Comparison of ENCODE assay signal across 20 mouse cellular contexts in genomic region chr17:83593396-83593795, GRCm38 (mm10). TPM values are rescaled to one million over a fixed set of nuclear protein-coding genes. Genes with fewer than 3 reads are reported as not detected.
DNase-seq lines count a peak whose midpoint lies in the region; ATAC-seq and TF ChIP-seq lines count a peak whose summit lies in the region.
"Had no signal": no experiment of that assay in that cellular context is flagged by ENCODE, and none has a peak within 500 bp of the region (broad histone marks: within the 10 kb centered on the region; RNA-seq: fewer than 3 reads in every experiment).

No protein-coding gene starts in this region.

- peak; percentile 55 for DNase-seq in heart, adult 11 months
- DNase-seq in heart, postnatal 36 days: no peak
- DNase-seq in midbrain, postnatal 0 days (ENCODE audit: low spot score): peak; percentile 35
- no peak for DNase-seq in heart, adult 2 months
- DNase-seq: cerebellum, postnatal 36 days; gastrocnemius, postnatal 36 days; lung, postnatal 14 days; right cerebral cortex, postnatal 25 days; thymus, postnatal 36 days had no signal

- H3K9me3 ChIP-seq in midbrain, postnatal 0 days (ENCODE audit: low read length): no peaks in the 10 kb centered on the region
- no peaks in the 10 kb centered on the region for H3K9me3 ChIP-seq in midbrain, embryonic 15.5 days
- H3K9me3 ChIP-seq in forebrain, embryonic 15.5 days: no peaks in the 10 kb centered on the region
- H3K9me3 ChIP-seq: embryonic facial prominence, embryonic 13.5 days; heart, embryonic 15.5 days; limb, embryonic 12.5 days had no signal

- no peaks in the 10 kb centered on the region for H3K4me1 ChIP-seq in midbrain, postnatal 0 days (ENCODE audit: insufficient read depth, low read length)
- H3K4me1 ChIP-seq in midbrain, embryonic 15.5 days: no peaks in the 10 kb centered on the region
- no peaks in the 10 kb centered on the region for H3K4me1 ChIP-seq in forebrain, embryonic 15.5 days
- H3K4me1 ChIP-seq in heart, adult 2 months (ENCODE audit: control insufficient read depth, insufficient read depth, low read length): no peaks in the 10 kb centered on the region
- H3K4me1 ChIP-seq: heart, embryonic 15.5 days; hindbrain, embryonic 13.5 days; limb, embryonic 12.5 days; midbrain, embryonic 10.5 days had no signal

- TF ChIP-seq EP300 in heart, adult 2 months (IDR thresholded peaks at IDR 0.05; ENCODE audit: insufficient read depth, low read depth, low read length): no peak

- H3K4me2 ChIP-seq in midbrain, postnatal 0 days (ENCODE audit: low read depth, low read length, poor library complexity, severe bottlenecking): no peak overlapping the region
- H3K4me2 ChIP-seq in midbrain, embryonic 15.5 days: no peak overlapping the region
- no peak overlapping the region for H3K4me2 ChIP-seq in forebrain, embryonic 15.5 days (replicated peaks)
- H3K4me2 ChIP-seq: embryonic facial prominence, embryonic 13.5 days; heart, embryonic 15.5 days; hindbrain, embryonic 13.5 days; limb, embryonic 12.5 days had no signal

- no peak overlapping the region for H3K27ac ChIP-seq in midbrain, postnatal 0 days (ENCODE audit: low read depth, low read length)
- H3K27ac ChIP-seq in midbrain, embryonic 15.5 days: no peak overlapping the region
- no peak overlapping the region for H3K27ac ChIP-seq in forebrain, embryonic 15.5 days (replicated peaks)
- no peak overlapping the region for H3K27ac ChIP-seq in heart, adult 2 months
- H3K27ac ChIP-seq: embryonic facial prominence, embryonic 13.5 days; heart, embryonic 15.5 days; hindbrain, embryonic 13.5 days; limb, embryonic 12.5 days; liver, embryonic 14.5 days; midbrain, embryonic 10.5 days had no signal

- no peak for TF ChIP-seq POLR2A in heart, adult 2 months (IDR thresholded peaks at IDR 0.05; ENCODE audit: insufficient read depth, low read depth, low read length)

- H3K4me3 ChIP-seq in midbrain, postnatal 0 days (ENCODE audit: low read depth, low read length): no peak overlapping the region
- no peak overlapping the region for H3K4me3 ChIP-seq in midbrain, embryonic 15.5 days
- no peak overlapping the region for H3K4me3 ChIP-seq in forebrain, embryonic 15.5 days
- H3K4me3 ChIP-seq in heart, adult 2 months: no peak overlapping the region
- H3K4me3 ChIP-seq: embryonic facial prominence, embryonic 13.5 days; heart, embryonic 15.5 days; hindbrain, embryonic 13.5 days; limb, embryonic 12.5 days; midbrain, embryonic 10.5 days had no signal

- intact Hi-C loops in heart, postnatal 36 days (cut with DNase I): no loop called here
- intact Hi-C loops in heart, adult 2 months (cut with DNase I): no loop called here

- no peak for TF ChIP-seq CTCF in midbrain, postnatal 0 days (IDR thresholded peaks at IDR 0.05)
- no peak for TF ChIP-seq CTCF in heart, adult 2 months (IDR thresholded peaks at IDR 0.05)

- H3K27me3 ChIP-seq in midbrain, postnatal 0 days (ENCODE audit: insufficient read depth, low read length): no peaks in the 10 kb centered on the region
- no peaks in the 10 kb centered on the region for H3K27me3 ChIP-seq in midbrain, embryonic 15.5 days (replicated peaks)
- H3K27me3 ChIP-seq in forebrain, embryonic 15.5 days: no peaks in the 10 kb centered on the region
- no peaks in the 10 kb centered on the region for H3K27me3 ChIP-seq in heart, adult 2 months (ENCODE audit: control insufficient read depth, insufficient read depth, low read length)
- H3K27me3 ChIP-seq: embryonic facial prominence, embryonic 13.5 days; heart, embryonic 15.5 days; hindbrain, embryonic 13.5 days; limb, embryonic 12.5 days had no signal

- H3K79me2 ChIP-seq in heart, adult 2 months (replicated peaks; ENCODE audit: control insufficient read depth, insufficient read depth, low read length): no peaks in the 10 kb centered on the region

- WGBS in midbrain, postnatal 0 days: 75% methylated on average over 10 of the region's 10 CpGs
- 82% methylated on average over 10 of the region's 10 CpGs for WGBS in midbrain, embryonic 15.5 days
- 84% methylated on average over 10 of the region's 10 CpGs for WGBS in forebrain, embryonic 15.5 days
- WGBS in heart, adult 2 months: 80% methylated on average over 10 of the region's 10 CpGs

- no peaks in the 10 kb centered on the region for H3K36me3 ChIP-seq in midbrain, postnatal 0 days (ENCODE audit: insufficient read depth, low read length)
- H3K36me3 ChIP-seq in midbrain, embryonic 15.5 days (replicated peaks): no peaks in the 10 kb centered on the region
- no peaks in the 10 kb centered on the region for H3K36me3 ChIP-seq in forebrain, embryonic 15.5 days
- H3K36me3 ChIP-seq in heart, adult 2 months (ENCODE audit: control insufficient read depth, insufficient read depth, low read length): no peaks in the 10 kb centered on the region
- H3K36me3 ChIP-seq: embryonic facial prominence, embryonic 13.5 days; heart, embryonic 15.5 days; hindbrain, embryonic 13.5 days; limb, embryonic 12.5 days; midbrain, embryonic 10.5 days had no signal

- no peak for ATAC-seq in midbrain, postnatal 0 days (ENCODE audit: low FRiP score)
- ATAC-seq in midbrain, embryonic 15.5 days (replicated peaks): no peak
- peak; percentile 50 for ATAC-seq in common myeloid progenitor, adult 5-6 weeks (replicated peaks; ENCODE audit: low read depth, poor library complexity, severe bottlenecking)
- ATAC-seq in forebrain, embryonic 15.5 days (replicated peaks): no peak
- ATAC-seq: intestine, embryonic 16.5 days had no signal

- no peak overlapping the region for H3K9ac ChIP-seq in midbrain, postnatal 0 days (replicated peaks; ENCODE audit: low read length, poor library complexity, severe bottlenecking)
- no peak overlapping the region for H3K9ac ChIP-seq in midbrain, embryonic 15.5 days
- H3K9ac ChIP-seq in forebrain, embryonic 15.5 days (replicated peaks): no peak overlapping the region
- H3K9ac ChIP-seq in heart, adult 2 months (ENCODE audit: low read depth, low read length): no peak overlapping the region
- H3K9ac ChIP-seq: embryonic facial prominence, embryonic 13.5 days; heart, embryonic 15.5 days; hindbrain, embryonic 13.5 days; limb, embryonic 12.5 days; liver, embryonic 14.5 days had no signal

RNA-seq across cellular contexts. Expression of gene Kcng3, which starts 38.3 kb away (rescaled TPM):
- total RNA-seq in heart, postnatal 36 days (2021): under 1 TPM in 1 of 2 experiments, not detected in 1; 0.08 TPM
- 2.3 and 4.0 TPM in 2 replicates for total RNA-seq in midbrain, postnatal 0 days (2014; rRNA removed)
- polyA plus RNA-seq in midbrain, postnatal 0 days (2015; fragmentation: Nextera tagmentation; extraction: Ambion mirVana): 0.05 and 0.09 TPM in 2 replicates
- 0.06 and 0.08 TPM in 2 replicates for polyA plus RNA-seq in midbrain, embryonic 15.5 days (2015; fragmentation: Nextera tagmentation; extraction: Ambion mirVana)
- total RNA-seq in common myeloid progenitor, adult 5-6 weeks (2017): 0.14 and 1.5 TPM in 2 replicates
- 0.06 TPM in 1 of 2 replicates, not detected in the other for polyA plus RNA-seq in forebrain, embryonic 15.5 days (2015; fragmentation: Nextera tagmentation; extraction: Ambion mirVana)
- not detected for total RNA-seq in heart, adult 2 months (2021)
- polyA plus RNA-seq in heart, adult 2 months (2012; rRNA removed): 0.02 TPM in 1 of 2 replicates, not detected in the other
- total RNA-seq: gastrocnemius, postnatal 36 days had no signal
- polyA plus RNA-seq: embryonic facial prominence, embryonic 13.5 days; forebrain, embryonic 11.5 days; heart, embryonic 15.5 days; intestine, embryonic 16.5 days; limb, embryonic 12.5 days; midbrain, embryonic 10.5 days had no signal

Comparison
In these comparisons a context has a peak if more than half of its experiments do, and no peak if none do; other contexts are left out.
1. DNase-seq: peak in heart, adult 11 months (single experiment) and midbrain, postnatal 0 days (single experiment); none in heart, postnatal 36 days (0 of 2) and heart, adult 2 months (0 of 2).